Mouse (Mus musculus) ES-E14 (cell line): Measurements from ENCODE around the gene Ranbp3. TPM values are rescaled to one million over a fixed set of nuclear protein-coding genes. Genes with fewer than 3 reads are reported as not detected.

ENCODE experiments used
- DNase-seq: peaks from one replicate; pipeline ENCODE4 v3.0.0-alpha.2; 2013; ENCODE audit warnings: low read depth, low spot score
- H3K27ac ChIP-seq: 2 replicates; pipeline ENCODE4 v1.5.1; 2012; ENCODE audit warnings: low read depth, mild to moderate bottlenecking, low read length, moderate library complexity, mixed read lengths; ENCODE audit not compliant: poor library complexity, insufficient read depth, severe bottlenecking
- H3K36me3 ChIP-seq: 2 replicates; pipeline ENCODE4 v1.6.1; 2012; ENCODE audit warnings: mild to moderate bottlenecking, low read length, moderate library complexity, mixed read lengths; ENCODE audit not compliant: control insufficient read depth, poor library complexity, insufficient read depth, severe bottlenecking
- H3K4me1 ChIP-seq, 2 experiments: fragments of 150-350 bp in 1 of 2; sonication (generic) in 1 of 2; 2 replicates each; pipeline ENCODE4 v1.6.1; 2012; ENCODE audit warnings: low read length in 2 of 2, mild to moderate bottlenecking in 1 of 2, mixed read lengths in 1 of 2; ENCODE audit not compliant: control insufficient read depth in 2 of 2, insufficient read depth in 2 of 2, poor library complexity in 1 of 2
- H3K4me3 ChIP-seq, 2 experiments: fragments of 150-350 bp in 1 of 2; sonication (generic) in 1 of 2; 2 replicates each; pipeline ENCODE4 v1.5.1; 2012; ENCODE audit warnings: low read length in 2 of 2, low read depth in 1 of 2, mild to moderate bottlenecking in 1 of 2, mixed read lengths in 1 of 2; ENCODE audit not compliant: insufficient read depth in 1 of 2, poor library complexity in 1 of 2, severe bottlenecking in 1 of 2
- H3K9ac ChIP-seq: 2 replicates; pipeline ENCODE4 v1.6.1; 2012; ENCODE audit warnings: low read depth, mild to moderate bottlenecking, low read length, mixed read lengths; ENCODE audit not compliant: poor library complexity, insufficient read depth, severe bottlenecking
- H3K9me3 ChIP-seq: fragments of 150-350 bp; sonication (generic); 2 replicates; pipeline ENCODE4 v1.6.1; 2012; ENCODE audit warnings: low read depth, mild to moderate bottlenecking, low read length; ENCODE audit not compliant: control insufficient read depth, insufficient read depth
- CHD2 ChIP-seq: IDR thresholded peaks from 2 replicates; pipeline ENCODE4 v1.6.1; 2014; ENCODE audit warnings: mild to moderate bottlenecking, low read depth, low read length, inconsistent platforms
- HCFC1 ChIP-seq: IDR thresholded peaks from 2 replicates; pipeline ENCODE4 v1.6.1; 2012; ENCODE audit warnings: low read length, inconsistent platforms, borderline replicate concordance; ENCODE audit not compliant: insufficient read depth
- MAFK ChIP-seq: IDR thresholded peaks from 2 replicates; pipeline ENCODE4 v1.6.1; 2014; ENCODE audit warnings: mild to moderate bottlenecking, low read depth, low read length, inconsistent platforms; ENCODE audit not compliant: insufficient read depth
- ZC3H11A ChIP-seq: IDR thresholded peaks from 2 replicates; pipeline ENCODE4 v1.6.1; 2012; ENCODE audit warnings: low read depth, mild to moderate bottlenecking, inconsistent platforms, low read length, borderline replicate concordance
- ZNF384 ChIP-seq: IDR thresholded peaks from 2 replicates; pipeline ENCODE4 v1.6.1; 2012; ENCODE audit warnings: low read depth, low read length, inconsistent platforms
- in situ Hi-C, 2 experiments: fragments of 600-800 bp; cut with MboI; formaldehyde crosslinking; loops; one replicate each; pipeline ENCODE4 v1.15.1; 2025; ENCODE audit warnings: low sequenced_read_pairs in 2 of 2, inconsistent platforms in 1 of 2; ENCODE audit not compliant: unreplicated experiment in 2 of 2
- total RNA-seq: library from RNA; depleted of rRNA; stranded (reverse); fragments of 300-350 nt; gene quantifications from 2 replicates; pipeline ENCODE4 v1.2.3, GENCODE M21; 2012

Ranbp3 gene
- total RNA-seq, 1 experiment = 133 TPM

DNA sequence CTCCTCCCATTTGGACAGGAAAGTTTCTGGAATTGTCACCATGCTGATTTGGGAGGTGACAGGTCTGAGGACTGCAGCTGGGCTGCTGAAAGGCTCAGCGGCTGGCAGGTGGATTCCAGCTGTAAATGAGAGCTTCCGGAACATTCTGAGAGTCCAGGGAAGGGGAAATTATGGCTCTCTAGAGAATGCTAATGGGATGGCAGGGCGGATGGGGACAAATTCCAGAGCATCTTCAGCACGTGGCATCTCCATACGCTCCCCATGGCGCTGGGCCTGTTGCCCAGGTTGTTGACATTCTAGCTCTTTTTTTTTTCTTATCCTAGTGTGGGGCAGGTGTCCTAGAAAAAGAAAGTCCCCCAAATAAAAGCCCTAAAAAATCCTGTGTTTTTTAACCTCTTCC is 56.1 kb downstream of the Ranbp3 start:
- Histone ChIP-seq H3K27ac (no peak overlapping the region), H3K9ac (no peak overlapping the region)

GRCm38 (mm10) chr17:56729656-56730055 is 56.6 kb downstream of the Ranbp3 start:
- H3K4me1 ChIP-seq = peaks cover 2 to 23% of the 10 kb centered on the region in 2 experiments; a peak in 3 of 4 replicates
- no peak overlapping the region for H3K9ac ChIP-seq
- no peaks in the 10 kb centered on the region for H3K36me3 ChIP-seq
- no peak for DNase-seq
- H3K9me3 ChIP-seq = no peaks in the 10 kb centered on the region
- H3K4me3 ChIP-seq = no peak overlapping the region
- in situ Hi-C loops = no loop called here
- H3K27ac ChIP-seq = no peak overlapping the region
- no peak for TF ChIP-seq ZC3H11A
- no peak for TF ChIP-seq ZNF384
- TF ChIP-seq HCFC1 = no peak
- no peak for TF ChIP-seq MAFK
- no peak for TF ChIP-seq CHD2

More for the DNA sequence above, 56.1 kb downstream of the Ranbp3 start:
- TF ChIP-seq HCFC1 = no peak
- TF ChIP-seq ZNF384 = no peak
- no peak for TF ChIP-seq CHD2
- TF ChIP-seq ZC3H11A = no peak
- TF ChIP-seq MAFK = no peak
- peaks cover 2 to 25% of the 10 kb centered on the region in 2 experiments; a peak in 3 of 4 replicates for H3K4me1 ChIP-seq
- H3K9me3 ChIP-seq = no peaks in the 10 kb centered on the region
- H3K4me3 ChIP-seq = no peak overlapping the region
- no peaks in the 10 kb centered on the region for H3K36me3 ChIP-seq
- DNase-seq = no peak
- in situ Hi-C loops = no loop called here

GRCm38 (mm10) chr17:56736534-56736933 is 63.4 kb downstream of the Ranbp3 start:
- H3K4me3 ChIP-seq = no peak overlapping the region
- H3K9ac ChIP-seq = no peak overlapping the region
- H3K9me3 ChIP-seq = no peaks in the 10 kb centered on the region
- in situ Hi-C loops = no loop called here
- H3K36me3 ChIP-seq = no peaks in the 10 kb centered on the region
- no peak overlapping the region for H3K27ac ChIP-seq
- peaks cover 0 to 3% of the 10 kb centered on the region in 2 experiments; a peak in 2 of 4 replicates for H3K4me1 ChIP-seq
- TF ChIP-seq MAFK = no peak
- no peak for TF ChIP-seq ZNF384
- TF ChIP-seq ZC3H11A = no peak
- no peak for TF ChIP-seq CHD2
- TF ChIP-seq HCFC1 = no peak
- peak; percentile 60 for DNase-seq

GRCm38 (mm10) chr17:56738221-56738620 is 65.1 kb downstream of the Ranbp3 start:
- no peak for DNase-seq
- Histone ChIP-seq H3K27ac (no peak overlapping the region), H3K9me3 (no peaks in the 10 kb centered on the region), H3K4me1 (peaks cover 0 to 3% of the 10 kb centered on the region in 2 experiments; a peak in 2 of 4 replicates), H3K4me3 (no peak overlapping the region), H3K36me3 (no peaks in the 10 kb centered on the region), H3K9ac (no peak overlapping the region)
- in situ Hi-C loops = no loop called here
- TF ChIP-seq MAFK (no peak), CHD2 (no peak), HCFC1 (no peak), ZNF384 (no peak), ZC3H11A (no peak)

DNA sequence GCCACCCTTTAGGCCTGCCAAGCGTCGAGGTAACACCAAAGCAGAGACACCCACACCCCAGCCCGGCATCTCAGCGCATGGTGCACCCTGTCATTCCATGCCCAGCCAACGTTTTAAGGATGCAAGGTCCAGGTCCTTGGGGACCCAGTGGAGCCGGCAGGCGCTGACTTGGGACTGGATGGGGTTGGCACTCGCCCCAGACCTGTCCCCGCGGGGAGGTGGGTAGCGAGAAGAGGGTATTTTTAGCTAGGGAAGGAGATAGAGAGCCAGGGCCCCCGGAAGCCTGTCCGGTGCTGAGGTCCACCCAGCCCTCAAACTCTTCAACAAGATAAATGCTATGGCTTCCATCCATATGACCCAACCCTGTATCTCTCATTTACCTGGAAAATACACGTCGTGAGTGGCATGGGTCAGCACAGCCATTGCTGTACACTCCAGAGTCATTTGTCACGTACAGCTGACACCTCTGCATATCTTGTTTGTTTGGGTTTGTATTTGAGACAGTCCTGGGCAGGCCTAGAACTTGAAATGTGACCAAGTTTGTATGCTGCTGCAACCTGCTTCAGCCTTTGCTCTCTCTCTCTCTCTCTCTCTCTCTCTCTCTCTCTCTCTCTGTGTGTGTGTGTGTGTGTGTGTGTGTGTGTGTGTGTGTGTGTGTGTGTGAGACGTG is 67.2 kb downstream of the Ranbp3 start:
- TF ChIP-seq ZNF384 (no peak), HCFC1 (no peak), ZC3H11A (no peak), CHD2 (no peak), MAFK (no peak)
- DNase-seq = no peak
- H3K27ac ChIP-seq = no peak overlapping the region
- no peak overlapping the region for H3K4me3 ChIP-seq
- in situ Hi-C loops = no loop called here
- H3K4me1 ChIP-seq = peaks cover 0 to 3% of the 10 kb centered on the region in 2 experiments; a peak in 2 of 4 replicates
- no peaks in the 10 kb centered on the region for H3K9me3 ChIP-seq
- H3K9ac ChIP-seq = no peak overlapping the region
- H3K36me3 ChIP-seq = no peaks in the 10 kb centered on the region
